Mouse (Mus musculus): ENCODE measurements around the gene Olfr599. TPM values are rescaled to one million over a fixed set of nuclear protein-coding genes. Genes with fewer than 3 reads are reported as not detected.
"Not testable (repeated sequence)": the region's sequence is repeated elsewhere in the genome, so short reads cannot be mapped to it uniquely, and the experiment has no call there.

The Olfr599 gene
- not detected in 2 replicates for polyA plus RNA-seq (2016; fragmentation: Nextera tagmentation; extraction: Ambion mirVana)

- ATAC-seq (ENCODE audit: low FRiP score, low read depth) = no peak
- Histone ChIP-seq H3K4me3 (no peak within 1 kb of the TSS), H3K9me3 (no peaks in the 10 kb centered on the region), H3K27ac (no peak within 1 kb of the TSS), H3K4me1 (no peaks in the 10 kb centered on the region), H3K9ac (no peak within 1 kb of the TSS), H3K36me3 (no peaks in the 10 kb centered on the region), H3K27me3 (replicated peaks) (no peaks in the 10 kb centered on the region), H3K4me2 (replicated peaks) (no peak within 1 kb of the TSS)
- 92% methylated on average over 1 of the region's 1 CpGs for WGBS
Observed at GRCm38 (mm10) chr7:103335617-103336016, at the start of gene Olfr599. Olfr599 (plus strand) TSS chr7:103335917.

- H3K27ac ChIP-seq; H3K9ac ChIP-seq; H3K4me3 ChIP-seq; H3K9me3 ChIP-seq; H3K36me3 ChIP-seq; H3K4me2 ChIP-seq (replicated peaks); ATAC-seq (ENCODE audit: low FRiP score, low read depth); H3K27me3 ChIP-seq (replicated peaks); H3K4me1 ChIP-seq: not testable (repeated sequence)
- WGBS = 84% methylated on average over 2 of the region's 2 CpGs
Observed at GRCm38 (mm10) chr7:103305348-103305747, 30.4 kb upstream of the Olfr599 start, which contains the start of gene Olfr596. Olfr596 (plus strand) TSS chr7:103305648.

GRCm38 (mm10) chr7:103316015-103316414 is 19.7 kb upstream of the Olfr599 start, which contains the start of gene Olfr597:
Olfr597 (plus strand) TSS chr7:103316315.
- H3K4me3 ChIP-seq; H3K36me3 ChIP-seq; H3K9me3 ChIP-seq; H3K4me2 ChIP-seq (replicated peaks); H3K27me3 ChIP-seq (replicated peaks); ATAC-seq (ENCODE audit: low FRiP score, low read depth); H3K27ac ChIP-seq; H3K9ac ChIP-seq; H3K4me1 ChIP-seq: not testable (repeated sequence)
- 98% methylated on average over 2 of the region's 2 CpGs for WGBS

- no peak within 1 kb of the TSS for H3K9ac ChIP-seq
- H3K27ac ChIP-seq = no peak within 1 kb of the TSS
- no peaks in the 10 kb centered on the region for H3K36me3 ChIP-seq
- no peak within 1 kb of the TSS for H3K4me3 ChIP-seq
- no peaks in the 10 kb centered on the region for H3K9me3 ChIP-seq
- no peaks in the 10 kb centered on the region for H3K4me1 ChIP-seq
- ATAC-seq (ENCODE audit: low FRiP score, low read depth) = no peak
- no peak within 1 kb of the TSS for H3K4me2 ChIP-seq (replicated peaks)
- H3K27me3 ChIP-seq (replicated peaks) = no peaks in the 10 kb centered on the region
Observed at GRCm38 (mm10) chr7:103323268-103323667, 12.4 kb upstream of the Olfr599 start, which contains the start of gene Olfr598. Olfr598 (plus strand) TSS chr7:103323568.

- H3K36me3 ChIP-seq = no peaks in the 10 kb centered on the region
- H3K4me3 ChIP-seq = no peak within 1 kb of the TSS
- no peak within 1 kb of the TSS for H3K27ac ChIP-seq
Observed at GRCm38 (mm10) chr7:103349569-103349968, 13.9 kb downstream of the Olfr599 start, which contains the start of gene Olfr600. Olfr600 (minus strand) TSS chr7:103349669.

GRCm38 (mm10) chr7:103362555-103362954 is 26.8 kb downstream of the Olfr599 start, which contains the start of gene Olfr601:
Olfr601 (minus strand) TSS chr7:103362655.
- Histone ChIP-seq H3K27me3 (replicated peaks) (no peaks in the 10 kb centered on the region), H3K27ac (no peak within 1 kb of the TSS), H3K36me3 (no peaks in the 10 kb centered on the region), H3K4me3 (no peak within 1 kb of the TSS), H3K9me3 (no peaks in the 10 kb centered on the region), H3K4me2 (replicated peaks) (no peak within 1 kb of the TSS), H3K4me1 (no peaks in the 10 kb centered on the region), H3K9ac (no peak within 1 kb of the TSS)
- ATAC-seq (ENCODE audit: low FRiP score, low read depth) = no peak
- 93% methylated on average over 1 of the region's 1 CpGs for WGBS

More at GRCm38 (mm10) chr7:103349569-103349968, 13.9 kb downstream of the Olfr599 start, which contains the start of gene Olfr600:
- no peak within 1 kb of the TSS for H3K9ac ChIP-seq
- H3K27me3 ChIP-seq (replicated peaks) = no peaks in the 10 kb centered on the region
- no peak within 1 kb of the TSS for H3K4me2 ChIP-seq (replicated peaks)
- H3K4me1 ChIP-seq = no peaks in the 10 kb centered on the region
- H3K9me3 ChIP-seq = no peaks in the 10 kb centered on the region
- ATAC-seq (ENCODE audit: low FRiP score, low read depth) = no peak

- Histone ChIP-seq H3K36me3 (no peaks in the 10 kb centered on the region), H3K27ac (no peak within 1 kb of the TSS), H3K4me1 (no peaks in the 10 kb centered on the region), H3K4me2 (replicated peaks) (no peak within 1 kb of the TSS), H3K9me3 (no peaks in the 10 kb centered on the region), H3K4me3 (no peak within 1 kb of the TSS), H3K9ac (no peak within 1 kb of the TSS), H3K27me3 (replicated peaks) (no peaks in the 10 kb centered on the region)
- no peak for ATAC-seq (ENCODE audit: low FRiP score, low read depth)
Observed at GRCm38 (mm10) chr7:103386077-103386476, 50.4 kb downstream of the Olfr599 start, which contains the start of gene Olfr603. Olfr603 (minus strand) TSS chr7:103386177.

Other genes starting within 250 kb of the Olfr599 start
- not detected in 2 replicates for gene Olfr585, start 238.2 kb upstream of the Olfr599 start, polyA plus RNA-seq (2016; fragmentation: Nextera tagmentation; extraction: Ambion mirVana)
- gene Olfr586, start 210.3 kb upstream of the Olfr599 start, polyA plus RNA-seq (2016; fragmentation: Nextera tagmentation; extraction: Ambion mirVana) = not detected in 2 replicates
- not detected in 2 replicates for gene Olfr588-ps1, start 195.0 kb upstream of the Olfr599 start, polyA plus RNA-seq (2016; fragmentation: Nextera tagmentation; extraction: Ambion mirVana)
- gene Olfr589, start 179.6 kb upstream of the Olfr599 start, polyA plus RNA-seq (2016; fragmentation: Nextera tagmentation; extraction: Ambion mirVana) = not detected in 2 replicates
- not detected in 2 replicates for gene Olfr591, start 157.6 kb upstream of the Olfr599 start, polyA plus RNA-seq (2016; fragmentation: Nextera tagmentation; extraction: Ambion mirVana)
- gene Olfr592, start 151.1 kb upstream of the Olfr599 start, polyA plus RNA-seq (2016; fragmentation: Nextera tagmentation; extraction: Ambion mirVana) = not detected in 2 replicates
- gene Olfr593, start 124.1 kb upstream of the Olfr599 start, polyA plus RNA-seq (2016; fragmentation: Nextera tagmentation; extraction: Ambion mirVana) = not detected in 2 replicates
- gene Olfr594, start 118.9 kb upstream of the Olfr599 start, polyA plus RNA-seq (2016; fragmentation: Nextera tagmentation; extraction: Ambion mirVana) = not detected in 2 replicates
- not detected in 2 replicates for gene Usp17ld, start 83.4 kb upstream of the Olfr599 start, polyA plus RNA-seq (2016; fragmentation: Nextera tagmentation; extraction: Ambion mirVana)
- not detected in 2 replicates for gene Olfr596, start 30.3 kb upstream of the Olfr599 start, polyA plus RNA-seq (2016; fragmentation: Nextera tagmentation; extraction: Ambion mirVana)
- gene Olfr597, start 19.6 kb upstream of the Olfr599 start, polyA plus RNA-seq (2016; fragmentation: Nextera tagmentation; extraction: Ambion mirVana) = not detected in 2 replicates
- gene Olfr598, start 12.3 kb upstream of the Olfr599 start, polyA plus RNA-seq (2016; fragmentation: Nextera tagmentation; extraction: Ambion mirVana) = not detected in 2 replicates
- not detected in 2 replicates for gene Olfr600, start 13.8 kb downstream of the Olfr599 start, polyA plus RNA-seq (2016; fragmentation: Nextera tagmentation; extraction: Ambion mirVana)
- gene Olfr601, start 26.7 kb downstream of the Olfr599 start, polyA plus RNA-seq (2016; fragmentation: Nextera tagmentation; extraction: Ambion mirVana) = not detected in 2 replicates
- gene Olfr603, start 50.3 kb downstream of the Olfr599 start, polyA plus RNA-seq (2016; fragmentation: Nextera tagmentation; extraction: Ambion mirVana) = not detected in 2 replicates
- not detected in 2 replicates for gene Usp17lc, start 79.2 kb downstream of the Olfr599 start, polyA plus RNA-seq (2016; fragmentation: Nextera tagmentation; extraction: Ambion mirVana)
- gene Olfr605, start 109.5 kb downstream of the Olfr599 start, polyA plus RNA-seq (2016; fragmentation: Nextera tagmentation; extraction: Ambion mirVana) = not detected in 2 replicates
- gene Olfr606, start 113.1 kb downstream of the Olfr599 start, polyA plus RNA-seq (2016; fragmentation: Nextera tagmentation; extraction: Ambion mirVana) = not detected in 2 replicates
- gene Olfr607, start 128.2 kb downstream of the Olfr599 start, polyA plus RNA-seq (2016; fragmentation: Nextera tagmentation; extraction: Ambion mirVana) = not detected in 2 replicates
- gene Olfr608, start 134.0 kb downstream of the Olfr599 start, polyA plus RNA-seq (2016; fragmentation: Nextera tagmentation; extraction: Ambion mirVana) = not detected in 2 replicates
- not detected in 2 replicates for gene Olfr609, start 162.1 kb downstream of the Olfr599 start, polyA plus RNA-seq (2016; fragmentation: Nextera tagmentation; extraction: Ambion mirVana)
- not detected in 2 replicates for gene Olfr610, start 176.2 kb downstream of the Olfr599 start, polyA plus RNA-seq (2016; fragmentation: Nextera tagmentation; extraction: Ambion mirVana)
- not detected in 2 replicates for gene Olfr611, start 184.9 kb downstream of the Olfr599 start, polyA plus RNA-seq (2016; fragmentation: Nextera tagmentation; extraction: Ambion mirVana)
- gene Olfr612, start 206.8 kb downstream of the Olfr599 start, polyA plus RNA-seq (2016; fragmentation: Nextera tagmentation; extraction: Ambion mirVana) = not detected in 2 replicates
- not detected in 2 replicates for gene Olfr613, start 212.2 kb downstream of the Olfr599 start, polyA plus RNA-seq (2016; fragmentation: Nextera tagmentation; extraction: Ambion mirVana)
- not detected in 2 replicates for gene Olfr615, start 220.2 kb downstream of the Olfr599 start, polyA plus RNA-seq (2016; fragmentation: Nextera tagmentation; extraction: Ambion mirVana)
- gene Olfr616, start 233.2 kb downstream of the Olfr599 start, polyA plus RNA-seq (2016; fragmentation: Nextera tagmentation; extraction: Ambion mirVana) = not detected in 2 replicates
- gene Olfr617, start 237.1 kb downstream of the Olfr599 start, polyA plus RNA-seq (2016; fragmentation: Nextera tagmentation; extraction: Ambion mirVana) = not detected in 2 replicates

Measured in neural tube, embryonic 12.5 days (tissue).